Mouse (Mus musculus): ENCODE data around the gene Tagln3. TPM values are rescaled to one million over a fixed set of nuclear protein-coding genes. Genes with fewer than 3 reads are reported as not detected.

Gene Tagln3
- total and polyA plus RNA-seq, 3 experiments: not detected

- Histone ChIP-seq H3K9ac (ENCODE audit: control insufficient read depth, low read depth, low read length, poor library complexity, severe bottlenecking) (no peak overlapping the region), H3K36me3 (ENCODE audit: control insufficient read depth in 1 of 2, insufficient read depth in 2 of 2, low read length in 2 of 2) (no peaks in the 10 kb centered on the region; a peak in 1 of 4 replicates), H3K9me3 (replicated peaks; ENCODE audit: insufficient read depth, low read length) (no peaks in the 10 kb centered on the region), H3K4me1 (ENCODE audit: control insufficient read depth in 1 of 2, insufficient read depth in 2 of 2, low read length in 2 of 2) (no peaks in the 10 kb centered on the region), H3K79me2 (ENCODE audit: control insufficient read depth, insufficient read depth, low read length, poor library complexity) (no peaks in the 10 kb centered on the region), H3K27ac (ENCODE audit: control insufficient read depth, low read depth, low read length) (no peak overlapping the region), H3K27me3 (ENCODE audit: control insufficient read depth in 1 of 2, insufficient read depth in 2 of 2, low read length in 2 of 2) (no peaks in the 10 kb centered on the region), H3K4me3 (ENCODE audit: control insufficient read depth in 1 of 2, insufficient read depth in 1 of 2, low read depth in 2 of 2, low read length in 2 of 2) (no peak overlapping the region)
- DNase-seq (ENCODE audit: low read depth, low spot score): no peak
- no peak for TF ChIP-seq NELFE (IDR thresholded peaks at IDR 0.05; ENCODE audit: low read depth, low read length)
- no peak for TF ChIP-seq MAZ (IDR thresholded peaks at IDR 0.05; ENCODE audit: low read depth, low read length)
- no peak for TF ChIP-seq ZMIZ1 (IDR thresholded peaks at IDR 0.05; ENCODE audit: low read depth, low read length)
- no peak for TF ChIP-seq POLR2AphosphoS5 (IDR thresholded peaks at IDR 0.05; ENCODE audit: borderline replicate concordance, low read depth, low read length)
- no peak for TF ChIP-seq E2F4 (IDR thresholded peaks at IDR 0.05; ENCODE audit: borderline replicate concordance, low read depth, low read length)
- TF ChIP-seq USF2 (IDR thresholded peaks at IDR 0.05; ENCODE audit: borderline replicate concordance in 1 of 2, insufficient read depth in 1 of 2, low read depth in 1 of 2, low read length in 2 of 2): no peak
- TF ChIP-seq MAX (IDR thresholded peaks at IDR 0.05; ENCODE audit: low read length): no peak
- TF ChIP-seq MYB (IDR thresholded peaks at IDR 0.05; ENCODE audit: low read depth, low read length): no peak
- no peak for TF ChIP-seq SIN3A (IDR thresholded peaks at IDR 0.05; ENCODE audit: low read length)
- no peak for TF ChIP-seq EP300 (IDR thresholded peaks at IDR 0.05; ENCODE audit: low read depth in 1 of 2, low read length in 2 of 2)
Measured at GRCm38 (mm10) chr16:45729163-45729562, 4.8 kb upstream of the Tagln3 start.

DNA sequence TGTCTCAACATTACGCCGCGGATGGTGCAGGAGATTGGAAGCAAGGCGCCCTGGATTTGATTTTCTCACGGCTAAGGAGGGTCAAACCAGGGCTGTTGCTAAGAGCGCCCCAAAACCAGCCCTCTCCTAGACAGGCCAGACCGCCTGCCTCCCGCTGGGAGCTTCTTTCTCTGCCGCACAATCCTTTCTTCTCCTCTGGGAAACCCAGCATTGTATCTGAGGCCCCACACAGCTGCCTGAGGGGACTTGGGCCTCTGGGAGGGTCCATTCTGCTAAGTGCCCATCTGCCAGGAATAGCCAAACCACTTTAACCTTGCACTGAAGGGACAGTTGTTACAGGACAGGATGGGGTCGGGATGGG is 314 bp upstream of the Tagln3 start:
- DNase-seq (ENCODE audit: low read depth, low spot score): no peak
- Histone ChIP-seq H3K9ac (ENCODE audit: control insufficient read depth, low read depth, low read length, poor library complexity, severe bottlenecking) (no peak overlapping the region), H3K27me3 (ENCODE audit: control insufficient read depth in 1 of 2, insufficient read depth in 2 of 2, low read length in 2 of 2) (no peaks in the 10 kb centered on the region), H3K27ac (ENCODE audit: control insufficient read depth, low read depth, low read length) (no peak overlapping the region), H3K4me1 (ENCODE audit: control insufficient read depth in 1 of 2, insufficient read depth in 2 of 2, low read length in 2 of 2) (no peaks in the 10 kb centered on the region), H3K4me3 (ENCODE audit: control insufficient read depth in 1 of 2, insufficient read depth in 1 of 2, low read depth in 2 of 2, low read length in 2 of 2) (no peak overlapping the region), H3K36me3 (ENCODE audit: control insufficient read depth in 1 of 2, insufficient read depth in 2 of 2, low read length in 2 of 2) (no peaks in the 10 kb centered on the region), H3K9me3 (replicated peaks; ENCODE audit: insufficient read depth, low read length) (no peaks in the 10 kb centered on the region), H3K79me2 (ENCODE audit: control insufficient read depth, insufficient read depth, low read length, poor library complexity) (no peaks in the 10 kb centered on the region)
- TF ChIP-seq SMC3 (IDR thresholded peaks at IDR 0.05; ENCODE audit: low read depth, low read length) (no peak), TCF12 (IDR thresholded peaks at IDR 0.05; ENCODE audit: low read depth, low read length) (no peak), NRF1 (IDR thresholded peaks at IDR 0.05; ENCODE audit: insufficient read depth, low read depth, low read length, poor library complexity, severe bottlenecking) (no peak), MAX (IDR thresholded peaks at IDR 0.05; ENCODE audit: low read length) (no peak), MAZ (IDR thresholded peaks at IDR 0.05; ENCODE audit: low read depth, low read length) (no peak), E2F4 (IDR thresholded peaks at IDR 0.05; ENCODE audit: borderline replicate concordance, low read depth, low read length) (no peak), ELF1 (IDR thresholded peaks at IDR 0.05; ENCODE audit: low read depth, low read length) (no peak), NELFE (IDR thresholded peaks at IDR 0.05; ENCODE audit: low read depth, low read length) (no peak), ZNF384 (IDR thresholded peaks at IDR 0.05; ENCODE audit: low read depth, low read length) (no peak), SIN3A (IDR thresholded peaks at IDR 0.05; ENCODE audit: low read length) (no peak), TAL1 (IDR thresholded peaks at IDR 0.05; ENCODE audit: low read length) (no peak), HCFC1 (IDR thresholded peaks at IDR 0.05; ENCODE audit: low read depth, low read length) (no peak), ZKSCAN1 (IDR thresholded peaks at IDR 0.05; ENCODE audit: low read depth, low read length) (no peak), BHLHE40 (IDR thresholded peaks at IDR 0.05; ENCODE audit: borderline replicate concordance, low read depth, low read length) (no peak), GATA1 (IDR thresholded peaks at IDR 0.05; ENCODE audit: low read depth, low read length) (no peak), KAT2A (conservative IDR thresholded peaks at IDR 0.05; ENCODE audit: low read depth, low read length) (no peak), CHD2 (IDR thresholded peaks at IDR 0.05; ENCODE audit: low read length) (no peak)
